In genomic region chr2:142251518-142251917, GRCm38 (mm10) we compare ENCODE assay signal across 23 mouse cellular contexts.
DNase-seq lines count a peak whose midpoint lies in the region; ATAC-seq and TF ChIP-seq lines count a peak whose summit lies in the region.
"Had no signal": no experiment of that assay in that cellular context is flagged by ENCODE, and none has a peak within 500 bp of the region (broad histone marks: within the 10 kb centered on the region; RNA-seq: fewer than 3 reads in every experiment).

No protein-coding gene starts in this region.

- H3K9ac ChIP-seq in forebrain, postnatal 0 days = no peak overlapping the region
- no peak overlapping the region for H3K9ac ChIP-seq in kidney, postnatal 0 days (ENCODE audit: low read depth, low read length)
- no peak overlapping the region for H3K9ac ChIP-seq in midbrain, postnatal 0 days (replicated peaks; ENCODE audit: low read length, poor library complexity, severe bottlenecking)
- H3K9ac ChIP-seq in midbrain, embryonic 11.5 days (ENCODE audit: low read length) = no peak overlapping the region
- H3K9ac ChIP-seq in stomach, postnatal 0 days (ENCODE audit: low read length) = no peak overlapping the region
- H3K9ac ChIP-seq: embryonic facial prominence, embryonic 13.5 days; forebrain, embryonic 13.5 days; heart, embryonic 15.5 days; hindbrain, embryonic 15.5 days had no signal

- no peak for TF ChIP-seq POLR2A in cerebellum, adult 2 months (IDR thresholded peaks at IDR 0.05; ENCODE audit: borderline replicate concordance, insufficient read depth, low read length)

- peaks cover 5% of the 10 kb centered on the region; the same call in 1 of the 2 replicates for H3K4me1 ChIP-seq in forebrain, postnatal 0 days (ENCODE audit: insufficient read depth)
- H3K4me1 ChIP-seq in forebrain, embryonic 10.5 days = peaks cover 11% of the 10 kb centered on the region
- H3K4me1 ChIP-seq in kidney, postnatal 0 days (replicated peaks; ENCODE audit: insufficient read depth, low read length) = no peaks in the 10 kb centered on the region
- H3K4me1 ChIP-seq in midbrain, postnatal 0 days (ENCODE audit: insufficient read depth, low read length) = no peaks in the 10 kb centered on the region; the same call in 1 of the 2 replicates
- no peaks in the 10 kb centered on the region for H3K4me1 ChIP-seq in midbrain, embryonic 11.5 days (ENCODE audit: control insufficient read depth, insufficient read depth, low read length)
- no peaks in the 10 kb centered on the region for H3K4me1 ChIP-seq in stomach, postnatal 0 days (replicated peaks; ENCODE audit: control insufficient read depth, insufficient read depth)
- peaks cover 2% of the 10 kb centered on the region; the same call in 1 of the 2 replicates for H3K4me1 ChIP-seq in cerebellum, adult 2 months (ENCODE audit: control insufficient read depth, insufficient read depth, low read length)
- H3K4me1 ChIP-seq: heart, embryonic 15.5 days had no signal

- no peak for DNase-seq in forebrain, postnatal 0 days
- DNase-seq in forebrain, embryonic 10.5 days (ENCODE audit: extremely low spot score, low spot score) = no peak
- DNase-seq in kidney, postnatal 0 days (ENCODE audit: low spot score) = peak; percentile 21
- DNase-seq in kidney, postnatal 14 days = no peak
- no peak for DNase-seq in midbrain, postnatal 0 days (ENCODE audit: low spot score)
- DNase-seq in midbrain, embryonic 11.5 days (ENCODE audit: low spot score, missing footprints) = no peak
- DNase-seq in stomach, postnatal 0 days (ENCODE audit: low spot score) = no peak
- DNase-seq in cerebellum, adult 2 months = no peak
- DNase-seq: adrenal gland, postnatal 14 days; cerebellum, adult 11-12 months; cerebellum, adult 9-11 months; cerebellum, postnatal 36 days; gastrocnemius, postnatal 10 days; heart, adult 2 months; heart, postnatal 14 days had no signal

- H3K9me3 ChIP-seq in forebrain, postnatal 0 days (ENCODE audit: low read length) = no peaks in the 10 kb centered on the region
- no peaks in the 10 kb centered on the region for H3K9me3 ChIP-seq in forebrain, embryonic 10.5 days
- H3K9me3 ChIP-seq in kidney, postnatal 0 days (replicated peaks; ENCODE audit: low read length) = no peaks in the 10 kb centered on the region
- no peaks in the 10 kb centered on the region for H3K9me3 ChIP-seq in midbrain, postnatal 0 days (ENCODE audit: low read length)
- H3K9me3 ChIP-seq in midbrain, embryonic 11.5 days (ENCODE audit: control insufficient read depth, low read length) = no peaks in the 10 kb centered on the region
- H3K9me3 ChIP-seq in stomach, postnatal 0 days (ENCODE audit: control insufficient read depth, low read length) = no peaks in the 10 kb centered on the region
- H3K9me3 ChIP-seq: embryonic facial prominence, embryonic 13.5 days; forebrain, embryonic 13.5 days; heart, embryonic 15.5 days; hindbrain, embryonic 10.5 days; hindbrain, embryonic 15.5 days had no signal

- TF ChIP-seq CTCF in forebrain, postnatal 0 days (IDR thresholded peaks at IDR 0.05; ENCODE audit: low read depth) = peak; percentile 43
- TF ChIP-seq CTCF in kidney, postnatal 0 days (IDR thresholded peaks at IDR 0.05; ENCODE audit: low read depth) = peak; percentile 38; the same call in 1 of the 2 replicates
- peak; percentile 57 for TF ChIP-seq CTCF in midbrain, postnatal 0 days (IDR thresholded peaks at IDR 0.05)
- peak; percentile 40; the same call in 1 of the 2 replicates for TF ChIP-seq CTCF in stomach, postnatal 0 days (IDR thresholded peaks at IDR 0.05; ENCODE audit: low read depth)
- no peak for TF ChIP-seq CTCF in cerebellum, adult 2 months (IDR thresholded peaks at IDR 0.05; ENCODE audit: borderline replicate concordance, insufficient read depth, low read depth, low read length)

- H3K27ac ChIP-seq in forebrain, postnatal 0 days (ENCODE audit: low read depth, low read length) = no peak overlapping the region
- no peak overlapping the region for H3K27ac ChIP-seq in forebrain, embryonic 10.5 days
- H3K27ac ChIP-seq in kidney, postnatal 0 days = no peak overlapping the region
- no peak overlapping the region for H3K27ac ChIP-seq in midbrain, postnatal 0 days (ENCODE audit: low read depth, low read length)
- H3K27ac ChIP-seq in midbrain, embryonic 11.5 days (ENCODE audit: low read depth, low read length) = no peak overlapping the region
- H3K27ac ChIP-seq in stomach, postnatal 0 days (replicated peaks) = no peak overlapping the region
- H3K27ac ChIP-seq in cerebellum, adult 2 months (ENCODE audit: insufficient read depth, low read length) = no peak overlapping the region
- H3K27ac ChIP-seq: embryonic facial prominence, embryonic 13.5 days; forebrain, embryonic 13.5 days; heart, adult 2 months; heart, embryonic 15.5 days; hindbrain, embryonic 10.5 days; hindbrain, embryonic 15.5 days had no signal

- H3K4me2 ChIP-seq in forebrain, postnatal 0 days (ENCODE audit: low read depth) = no peak overlapping the region
- H3K4me2 ChIP-seq in kidney, postnatal 0 days (ENCODE audit: low read length) = no peak overlapping the region
- H3K4me2 ChIP-seq in midbrain, postnatal 0 days (ENCODE audit: low read depth, low read length, poor library complexity, severe bottlenecking) = no peak overlapping the region
- H3K4me2 ChIP-seq in midbrain, embryonic 11.5 days = no peak overlapping the region
- no peak overlapping the region for H3K4me2 ChIP-seq in stomach, postnatal 0 days (replicated peaks; ENCODE audit: low read depth)
- H3K4me2 ChIP-seq: embryonic facial prominence, embryonic 13.5 days; forebrain, embryonic 13.5 days; heart, embryonic 11.5 days; heart, embryonic 15.5 days; hindbrain, embryonic 15.5 days had no signal

- no peak for TF ChIP-seq EP300 in stomach, postnatal 0 days (optimal IDR thresholded peaks at IDR 0.05)

- ATAC-seq in forebrain, postnatal 0 days = no peak
- no peak for ATAC-seq in kidney, postnatal 0 days (replicated peaks; ENCODE audit: low FRiP score, low read depth)
- no peak for ATAC-seq in midbrain, postnatal 0 days (ENCODE audit: low FRiP score)
- ATAC-seq in midbrain, embryonic 11.5 days (ENCODE audit: low FRiP score) = no peak
- no peak for ATAC-seq in stomach, postnatal 0 days (ENCODE audit: low FRiP score, low TSS enrichment)
- ATAC-seq: activated CD4-positive, CD25-positive, alpha-beta regulatory T cell, adult 4 months; forebrain, embryonic 13.5 days; inflammation-experienced regulatory T-cells, adult 6 months had no signal

- no peak overlapping the region for H3K4me3 ChIP-seq in forebrain, postnatal 0 days (ENCODE audit: low read depth, low read length)
- H3K4me3 ChIP-seq in forebrain, embryonic 10.5 days = no peak overlapping the region
- H3K4me3 ChIP-seq in kidney, postnatal 0 days (replicated peaks; ENCODE audit: low read depth, low read length) = no peak overlapping the region
- no peak overlapping the region for H3K4me3 ChIP-seq in midbrain, postnatal 0 days (ENCODE audit: low read depth, low read length)
- H3K4me3 ChIP-seq in midbrain, embryonic 11.5 days (ENCODE audit: low read depth, low read length) = no peak overlapping the region
- H3K4me3 ChIP-seq in stomach, postnatal 0 days (ENCODE audit: low read depth, low read length) = no peak overlapping the region
- H3K4me3 ChIP-seq in cerebellum, adult 2 months (replicated peaks; ENCODE audit: insufficient read depth, low read depth, low read length) = no peak overlapping the region
- H3K4me3 ChIP-seq: embryonic facial prominence, embryonic 13.5 days; forebrain, embryonic 13.5 days; heart, adult 2 months; heart, embryonic 15.5 days; hindbrain, embryonic 10.5 days; hindbrain, embryonic 15.5 days had no signal

- no peaks in the 10 kb centered on the region for H3K36me3 ChIP-seq in forebrain, postnatal 0 days (ENCODE audit: insufficient read depth)
- no peaks in the 10 kb centered on the region for H3K36me3 ChIP-seq in forebrain, embryonic 10.5 days (replicated peaks)
- no peaks in the 10 kb centered on the region for H3K36me3 ChIP-seq in kidney, postnatal 0 days (ENCODE audit: insufficient read depth, low read length)
- no peaks in the 10 kb centered on the region for H3K36me3 ChIP-seq in midbrain, postnatal 0 days (ENCODE audit: insufficient read depth, low read length)
- H3K36me3 ChIP-seq in midbrain, embryonic 11.5 days (ENCODE audit: control insufficient read depth, insufficient read depth, low read length) = no peaks in the 10 kb centered on the region
- no peaks in the 10 kb centered on the region for H3K36me3 ChIP-seq in stomach, postnatal 0 days (ENCODE audit: control insufficient read depth, insufficient read depth, low read length)
- H3K36me3 ChIP-seq: embryonic facial prominence, embryonic 13.5 days; heart, embryonic 15.5 days; hindbrain, embryonic 10.5 days; hindbrain, embryonic 15.5 days had no signal

- no peaks in the 10 kb centered on the region for H3K27me3 ChIP-seq in forebrain, postnatal 0 days (ENCODE audit: insufficient read depth, low read length)
- H3K27me3 ChIP-seq in forebrain, embryonic 10.5 days (ENCODE audit: poor library complexity, severe bottlenecking) = peaks cover 35% of the 10 kb centered on the region
- H3K27me3 ChIP-seq in kidney, postnatal 0 days (ENCODE audit: insufficient read depth, low read length) = no peaks in the 10 kb centered on the region
- H3K27me3 ChIP-seq in midbrain, postnatal 0 days (ENCODE audit: insufficient read depth, low read length) = no peaks in the 10 kb centered on the region
- no peaks in the 10 kb centered on the region for H3K27me3 ChIP-seq in midbrain, embryonic 11.5 days (ENCODE audit: control insufficient read depth, insufficient read depth, low read length)
- H3K27me3 ChIP-seq in stomach, postnatal 0 days (ENCODE audit: control insufficient read depth, insufficient read depth, low read length) = no peaks in the 10 kb centered on the region
- H3K27me3 ChIP-seq in cerebellum, adult 2 months (ENCODE audit: control insufficient read depth, insufficient read depth, low read length) = no peaks in the 10 kb centered on the region
- H3K27me3 ChIP-seq: embryonic facial prominence, embryonic 13.5 days; forebrain, embryonic 13.5 days; hindbrain, embryonic 15.5 days had no signal

- WGBS in forebrain, postnatal 0 days = 45% methylated on average over 2 of the region's 2 CpGs
- WGBS in forebrain, embryonic 10.5 days = 83% methylated on average over 2 of the region's 2 CpGs
- 61% methylated on average over 2 of the region's 2 CpGs for WGBS in kidney, postnatal 0 days
- WGBS in midbrain, postnatal 0 days = 84% methylated on average over 2 of the region's 2 CpGs
- 82% methylated on average over 2 of the region's 2 CpGs for WGBS in midbrain, embryonic 11.5 days
- 74% methylated on average over 2 of the region's 2 CpGs for WGBS in stomach, postnatal 0 days
- WGBS in cerebellum, adult 2 months = 94% methylated on average over 2 of the region's 2 CpGs
